9 mouse cellular contexts compared by ENCODE assay signal in genomic region chr19:44754461-44755377, GRCm38 (mm10). TPM values are rescaled to one million over a fixed set of nuclear protein-coding genes. Genes with fewer than 3 reads are reported as not detected.
DNase-seq lines count a peak whose midpoint lies in the region; ATAC-seq lines count a peak whose summit lies in the region.
"Had no signal": no experiment of that assay in that cellular context is flagged by ENCODE, and none has a peak within 500 bp of the region (broad histone marks: within the 10 kb centered on the region; RNA-seq: fewer than 3 reads in every experiment).

No protein-coding gene starts in this region.

- H3K27me3 ChIP-seq in intestine, embryonic 14.5 days (replicated peaks; ENCODE audit: control insufficient read depth, insufficient read depth, low read length) = peaks cover 100% of the 10 kb centered on the region
- peaks cover 89% of the 10 kb centered on the region for H3K27me3 ChIP-seq in intestine, embryonic 16.5 days (replicated peaks; ENCODE audit: control insufficient read depth, insufficient read depth, low read length)
- H3K27me3 ChIP-seq in limb, embryonic 10.5 days (ENCODE audit: low read depth, poor library complexity, severe bottlenecking) = peaks cover 100% of the 10 kb centered on the region
- peaks cover 75% of the 10 kb centered on the region for H3K27me3 ChIP-seq in neural tube, embryonic 15.5 days (replicated peaks)

- H3K36me3 ChIP-seq in intestine, embryonic 14.5 days (ENCODE audit: control insufficient read depth, insufficient read depth, low read length) = no peaks in the 10 kb centered on the region
- H3K36me3 ChIP-seq in intestine, embryonic 16.5 days (ENCODE audit: control insufficient read depth, insufficient read depth, low read length) = no peaks in the 10 kb centered on the region
- H3K36me3 ChIP-seq in limb, embryonic 10.5 days = no peaks in the 10 kb centered on the region
- H3K36me3 ChIP-seq in neural tube, embryonic 15.5 days = no peaks in the 10 kb centered on the region
- H3K36me3 ChIP-seq: liver, embryonic 13.5 days had no signal

- no peaks in the 10 kb centered on the region for H3K9me3 ChIP-seq in intestine, embryonic 14.5 days (ENCODE audit: control insufficient read depth, low read length)
- H3K9me3 ChIP-seq in intestine, embryonic 16.5 days (ENCODE audit: control insufficient read depth, low read length) = no peaks in the 10 kb centered on the region
- H3K9me3 ChIP-seq in limb, embryonic 10.5 days (replicated peaks) = no peaks in the 10 kb centered on the region
- H3K9me3 ChIP-seq in neural tube, embryonic 15.5 days (replicated peaks) = no peaks in the 10 kb centered on the region
- H3K9me3 ChIP-seq: liver, embryonic 13.5 days had no signal

- H3K4me3 ChIP-seq in intestine, embryonic 14.5 days (ENCODE audit: low read depth, low read length) = no peak overlapping the region; the same call in 1 of the 2 replicates
- no peak overlapping the region for H3K4me3 ChIP-seq in intestine, embryonic 16.5 days (ENCODE audit: low read length)
- peak overlapping the region; percentile 50; the same call in 1 of the 2 replicates for H3K4me3 ChIP-seq in limb, embryonic 10.5 days
- peak overlapping the region; percentile 45 for H3K4me3 ChIP-seq in neural tube, embryonic 15.5 days (replicated peaks)
- H3K4me3 ChIP-seq: liver, embryonic 13.5 days had no signal

- no peak overlapping the region for H3K9ac ChIP-seq in intestine, embryonic 14.5 days (ENCODE audit: low read length)
- H3K9ac ChIP-seq in intestine, embryonic 16.5 days (ENCODE audit: low read depth, low read length) = no peak overlapping the region
- peak overlapping the region; percentile 60 for H3K9ac ChIP-seq in neural tube, embryonic 15.5 days (replicated peaks)
- H3K9ac ChIP-seq: liver, embryonic 13.5 days had no signal

- 0 out of 2 replicates have a peak, but pooled peaks have one; percentile 18 for ATAC-seq in intestine, embryonic 14.5 days (replicated peaks; ENCODE audit: low FRiP score, low TSS enrichment, low read depth)
- ATAC-seq in intestine, embryonic 16.5 days = no peak
- 0 out of 2 replicates have a peak, but pooled peaks have one; percentile 23 for ATAC-seq in common myeloid progenitor, adult 5-6 weeks (replicated peaks; ENCODE audit: low read depth, poor library complexity, severe bottlenecking)
- ATAC-seq in neural tube, embryonic 15.5 days (ENCODE audit: low FRiP score) = no peak

- DNase-seq in intestine, embryonic 14.5 days (ENCODE audit: low spot score) = no peak
- peak; percentile 88 for DNase-seq in ES-CJ7 (ENCODE audit: low read depth, low spot score)
- peak; percentile 74 for DNase-seq in heart, postnatal 4 days
- DNase-seq in limb, embryonic 10.5 days (ENCODE audit: low spot score) = peak; percentile 79
- DNase-seq in ovary, adult 18-20 months (ENCODE audit: low spot score) = no peak
- DNase-seq: liver, embryonic 13.5 days had no signal

- peaks cover 9% of the 10 kb centered on the region; the same call in 1 of the 2 replicates for H3K4me1 ChIP-seq in intestine, embryonic 14.5 days (replicated peaks; ENCODE audit: control insufficient read depth, insufficient read depth, low read length)
- peaks cover 24% of the 10 kb centered on the region for H3K4me1 ChIP-seq in intestine, embryonic 16.5 days (ENCODE audit: control insufficient read depth, insufficient read depth, low read length)
- peaks cover 66% of the 10 kb centered on the region for H3K4me1 ChIP-seq in limb, embryonic 10.5 days
- peaks cover 54% of the 10 kb centered on the region for H3K4me1 ChIP-seq in neural tube, embryonic 15.5 days

- no peak overlapping the region for H3K27ac ChIP-seq in intestine, embryonic 14.5 days (ENCODE audit: low read depth)
- no peak overlapping the region for H3K27ac ChIP-seq in intestine, embryonic 16.5 days (ENCODE audit: low read length)
- no peak overlapping the region for H3K27ac ChIP-seq in limb, embryonic 10.5 days
- H3K27ac ChIP-seq in neural tube, embryonic 15.5 days (replicated peaks) = peak overlapping the region; percentile 83
- H3K27ac ChIP-seq: liver, embryonic 13.5 days had no signal

- 2% methylated on average over 16 of the region's 16 CpGs for WGBS in intestine, embryonic 14.5 days
- 2% methylated on average over 16 of the region's 16 CpGs for WGBS in intestine, embryonic 16.5 days
- WGBS in limb, embryonic 10.5 days = under 1% methylated on average over 16 of the region's 16 CpGs
- under 1% methylated on average over 16 of the region's 16 CpGs for WGBS in neural tube, embryonic 15.5 days

- no peak overlapping the region for H3K4me2 ChIP-seq in intestine, embryonic 14.5 days (ENCODE audit: low read length)
- H3K4me2 ChIP-seq in intestine, embryonic 16.5 days (ENCODE audit: low read depth, low read length) = no peak overlapping the region
- peak overlapping the region; percentile 62 for H3K4me2 ChIP-seq in neural tube, embryonic 15.5 days

RNA-seq across cellular contexts. Expression of gene Pax2, which starts 1.1 kb away (rescaled TPM):
- polyA plus RNA-seq in intestine, embryonic 14.5 days (2014; fragmentation: Nextera tagmentation; extraction: Ambion mirVana) = 0.05 TPM in 1 of 2 replicates, not detected in the other
- not detected in 2 replicates for polyA plus RNA-seq in intestine, embryonic 16.5 days (2015; fragmentation: Nextera tagmentation; extraction: Ambion mirVana)
- not detected in 2 replicates for total RNA-seq in common myeloid progenitor, adult 5-6 weeks (2017)
- not detected for total RNA-seq in heart, postnatal 4 days (2021)
- polyA plus RNA-seq in limb, embryonic 10.5 days (2016; fragmentation: Nextera tagmentation; extraction: Ambion mirVana) = 0.05 and 0.20 TPM in 2 replicates
- polyA plus RNA-seq in neural tube, embryonic 15.5 days (2015; fragmentation: Nextera tagmentation; extraction: Ambion mirVana) = 16.5 and 20.5 TPM in 2 replicates
- polyA plus RNA-seq: liver, embryonic 13.5 days had no signal

Comparison
In these comparisons a context has a peak if more than half of its experiments do, and no peak if none do; other contexts are left out.
1. ATAC-seq: peak in intestine, embryonic 14.5 days (single experiment) and common myeloid progenitor, adult 5-6 weeks (single experiment); none in intestine, embryonic 16.5 days (single experiment) and neural tube, embryonic 15.5 days (single experiment).
2. DNase-seq: peak in ES-CJ7 (single experiment), heart, postnatal 4 days (single experiment) and limb, embryonic 10.5 days (single experiment); none in intestine, embryonic 14.5 days (single experiment) and ovary, adult 18-20 months (single experiment).
3. H3K4me3 ChIP-seq: peak in limb, embryonic 10.5 days (single experiment) and neural tube, embryonic 15.5 days (single experiment); none in intestine, embryonic 14.5 days (single experiment) and intestine, embryonic 16.5 days (single experiment).
4. RNA of gene Pax2, which starts 1.1 kb away (polyA plus RNA-seq): 16.5 to 20.5 TPM in neural tube, embryonic 15.5 days; 0.05 to 0.20 TPM in limb, embryonic 10.5 days, not detected in intestine, embryonic 16.5 days and 0.05 TPM in intestine, embryonic 14.5 days; every median in the first group is over 10 times any median in the second.